Mouse (Mus musculus) fat pad, adult 2 months (tissue): ENCODE measurements around the gene Stk38l.

Source experiments
- DNase-seq: peaks from one replicate; pipeline ENCODE4 v3.0.0-alpha.2; 2011; ENCODE audit warnings: low read depth, low spot score; ENCODE audit errors: extremely low read depth

Gene Stk38l

DNA sequence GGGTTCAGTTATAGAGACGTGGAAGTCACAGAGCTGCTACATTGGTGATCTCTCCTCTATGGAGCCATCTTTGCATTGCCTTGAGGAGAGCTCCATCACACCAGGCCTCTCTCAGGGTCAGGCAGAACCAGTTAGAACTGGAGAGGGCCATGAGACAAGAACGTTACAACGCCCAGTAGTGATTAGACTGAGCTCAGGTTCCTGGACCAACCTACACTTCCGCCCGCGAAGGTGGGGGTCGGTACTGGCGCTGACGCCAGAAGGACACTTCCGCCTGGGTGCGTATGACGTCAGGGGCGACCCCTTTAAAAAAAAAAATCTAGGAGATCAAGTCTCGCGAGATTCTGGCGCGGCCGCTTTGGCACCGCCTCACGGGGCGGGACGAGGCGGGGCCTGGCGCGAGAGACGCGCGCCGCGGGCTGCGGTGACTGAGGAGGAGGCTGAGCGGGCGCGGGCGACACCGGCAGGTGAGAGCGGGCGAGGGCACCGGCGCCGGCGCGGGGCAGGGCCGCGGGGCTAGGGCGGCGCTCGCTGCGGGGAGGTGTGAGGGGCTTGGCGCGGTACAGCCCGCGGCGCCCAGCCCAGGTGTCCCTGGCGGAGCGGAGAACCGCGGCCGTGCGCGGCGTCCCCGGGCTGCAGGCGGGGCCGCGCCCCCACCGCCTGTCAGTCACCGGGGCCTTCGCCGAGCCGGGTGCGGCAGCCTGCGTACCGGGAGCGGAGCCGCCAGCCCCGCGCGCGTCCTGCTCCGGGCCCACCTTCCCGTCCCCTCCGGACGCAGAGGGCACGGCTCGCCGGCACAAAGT is at the start of gene Stk38l:
Stk38l (plus strand) TSS at position 415 of the 803 bp plus-strand sequence.
- no peak for DNase-seq

DNA sequence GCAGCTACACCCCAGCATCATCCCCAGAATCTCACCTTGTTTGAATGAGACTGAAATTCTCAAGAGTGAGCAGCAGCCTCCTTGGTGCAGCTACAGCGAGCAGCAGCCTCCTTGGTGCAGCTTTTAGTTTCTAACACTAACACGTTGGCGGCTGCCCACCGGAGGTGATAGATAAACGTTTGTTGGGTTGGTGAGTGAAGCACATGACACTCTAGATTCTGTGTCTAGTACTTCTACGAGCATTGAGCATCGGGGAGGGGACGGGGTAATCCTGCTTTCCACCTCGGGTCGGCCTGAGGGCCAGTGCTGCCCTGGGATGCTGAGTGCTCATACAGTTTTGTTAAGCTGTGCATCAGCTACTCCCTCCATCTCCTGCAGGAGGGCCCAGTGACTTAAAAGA is 47.9 kb upstream of the Stk38l start:
- no peak for DNase-seq

DNA sequence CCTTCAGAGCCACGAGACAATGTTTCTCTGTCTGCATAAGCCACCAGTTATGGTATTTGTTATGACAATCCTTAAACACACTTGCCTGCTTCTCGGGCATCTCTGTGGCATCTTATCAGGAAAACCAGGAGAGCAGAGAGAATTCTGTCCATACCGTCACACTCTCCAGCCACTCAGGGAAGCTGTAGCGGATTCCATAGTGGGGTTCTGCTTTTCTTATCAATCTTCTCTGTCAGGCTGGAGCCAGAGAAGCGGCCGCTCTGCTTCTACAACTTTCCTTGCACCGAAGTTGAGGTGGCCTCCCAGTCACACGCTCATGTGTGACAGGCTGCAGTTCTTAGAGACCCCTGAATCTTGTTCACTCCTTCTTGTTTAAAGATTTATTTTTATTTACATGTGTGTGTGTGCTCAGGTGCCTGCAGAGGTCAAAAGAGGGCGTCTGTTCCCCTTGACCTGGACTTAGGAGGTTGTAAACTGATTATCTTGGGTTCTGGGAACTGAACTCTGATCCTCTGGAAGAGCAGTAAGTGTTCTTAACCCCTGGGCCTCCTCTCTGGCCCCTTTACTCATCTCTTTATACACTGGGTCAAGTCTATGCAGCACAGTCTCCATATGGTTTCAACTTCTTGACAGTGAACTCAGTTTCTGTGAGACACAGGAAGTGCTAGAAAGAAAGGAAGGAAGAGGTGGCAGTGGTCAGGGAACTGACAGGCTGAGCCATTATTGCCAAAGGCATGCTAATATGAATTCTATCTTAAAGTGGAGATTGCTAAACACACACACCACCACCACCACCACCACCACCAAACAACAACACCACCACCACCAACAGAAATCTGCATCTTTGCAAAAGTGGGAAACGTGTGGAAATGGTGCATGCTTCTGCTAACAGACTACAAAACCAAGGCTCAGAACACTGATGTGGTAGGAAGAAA is 46.4 kb upstream of the Stk38l start:
- DNase-seq = no peak

DNA sequence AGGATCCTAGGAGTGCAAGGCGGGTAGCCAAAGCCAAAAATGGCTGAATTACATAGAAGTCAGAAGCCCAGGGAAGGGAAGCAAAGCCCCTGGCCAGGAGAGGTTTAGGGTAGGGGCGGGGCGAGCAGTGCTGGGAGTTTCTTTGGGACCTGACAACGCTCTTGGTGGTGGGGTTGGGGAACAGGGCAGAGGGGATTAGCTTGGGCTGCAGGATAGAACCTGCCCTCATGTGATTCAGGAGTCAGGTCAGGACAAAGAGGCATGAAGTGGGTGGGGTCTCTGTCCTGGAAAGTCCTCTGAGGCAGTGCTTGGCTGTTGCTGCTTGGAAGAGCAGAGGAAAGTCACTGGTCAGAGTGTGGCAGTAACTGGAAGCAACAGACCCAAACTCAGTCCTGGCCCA is 40.9 kb upstream of the Stk38l start:
- no peak for DNase-seq

DNA sequence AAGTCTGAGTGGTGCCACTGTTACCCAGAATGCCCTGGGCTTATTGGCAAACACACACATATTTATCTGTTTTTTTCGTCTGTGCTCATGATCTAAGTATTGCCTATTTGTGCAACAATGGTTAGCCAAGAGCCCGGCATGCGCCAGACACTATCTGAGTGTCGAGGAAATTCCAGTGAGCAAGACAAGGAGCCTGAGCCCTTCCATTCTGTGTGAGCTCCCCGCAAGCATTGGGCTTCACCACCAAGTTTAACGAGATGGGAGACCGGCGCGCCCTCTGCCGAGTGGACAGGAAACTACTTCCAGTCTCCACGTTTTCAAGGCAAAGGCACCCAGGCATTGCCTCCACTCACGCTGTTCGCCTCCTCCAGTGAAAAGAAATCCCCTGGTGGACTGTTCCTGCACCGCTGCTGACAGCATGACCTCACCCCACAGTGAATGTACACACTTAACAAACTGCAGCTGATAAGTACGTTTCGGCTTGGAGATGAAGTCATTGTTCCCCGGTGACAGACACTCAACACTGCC is 39.0 kb upstream of the Stk38l start:
- DNase-seq = no peak

DNA sequence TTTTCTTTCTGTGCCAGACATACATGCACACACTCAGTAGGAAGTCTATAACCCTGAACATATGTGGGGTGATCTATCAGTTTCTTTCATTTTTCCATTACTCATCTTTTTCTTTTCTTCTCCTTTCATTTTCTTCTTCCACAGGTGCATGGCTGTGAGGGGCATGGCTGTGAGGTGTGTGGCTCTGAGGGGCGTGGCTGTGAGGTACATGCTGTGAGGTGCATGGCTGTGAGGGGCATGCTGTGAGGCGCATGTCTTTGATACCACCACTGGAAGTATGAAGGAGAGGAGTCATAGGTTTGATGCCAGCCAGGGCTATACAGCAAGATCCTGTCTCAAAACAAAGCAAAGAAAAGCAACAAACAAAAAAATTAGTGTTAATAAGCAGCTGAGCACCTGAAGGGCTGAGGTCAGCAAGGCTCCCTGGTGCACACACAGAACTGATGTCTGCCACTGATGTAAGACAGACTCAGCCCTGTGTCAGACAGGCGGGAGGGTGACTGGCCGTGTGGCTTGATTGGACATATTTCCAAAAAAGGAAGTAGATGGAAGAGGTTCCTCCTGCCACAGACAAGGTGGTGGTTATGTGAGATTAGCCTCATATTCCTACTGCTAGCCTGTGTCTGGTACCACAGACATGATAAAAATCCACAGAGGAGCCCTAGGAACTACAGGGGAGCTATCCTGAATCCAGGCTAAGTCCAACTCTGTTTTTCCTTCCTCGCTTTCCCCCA is 38.2 kb upstream of the Stk38l start:
- DNase-seq = no peak

DNA sequence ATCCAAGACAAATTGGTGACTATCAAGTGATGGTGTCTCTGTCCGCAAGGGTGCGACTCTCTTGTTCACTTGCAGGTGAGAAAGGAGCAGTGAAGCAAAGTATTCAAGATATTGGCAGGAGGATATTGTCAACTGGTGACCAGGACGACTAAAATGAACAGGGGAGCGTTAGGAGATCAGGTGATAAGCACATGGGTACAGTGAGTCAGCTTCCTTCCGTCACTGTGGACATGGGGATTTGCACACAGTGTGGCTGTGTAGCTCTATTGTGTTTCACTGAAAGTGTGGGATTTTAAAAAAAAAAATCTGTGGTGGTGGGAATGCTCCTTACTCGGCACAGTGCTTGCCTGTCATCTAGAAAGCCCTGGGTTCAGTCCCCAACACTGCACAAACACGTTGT is 36.8 kb upstream of the Stk38l start:
- DNase-seq = no peak

DNA sequence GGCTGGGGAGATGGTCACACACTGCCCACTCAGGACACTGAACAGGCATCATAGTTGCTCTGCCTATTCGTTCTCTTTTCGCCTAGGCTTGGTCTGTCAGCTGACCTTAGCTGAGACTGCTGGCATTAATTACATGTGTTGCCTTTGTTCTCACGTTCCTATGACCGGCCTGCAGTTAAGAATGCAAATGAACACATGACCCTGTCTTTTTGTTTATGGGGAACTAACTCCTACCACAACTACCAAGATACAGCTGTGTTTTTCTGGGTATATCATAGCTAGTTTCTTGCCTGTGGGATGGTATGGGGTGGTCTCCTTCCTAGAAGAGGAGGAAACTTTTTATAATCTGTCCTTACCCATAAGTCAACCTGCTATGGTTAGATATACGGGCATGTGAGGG is 35.9 kb upstream of the Stk38l start:
- DNase-seq = no peak

DNA sequence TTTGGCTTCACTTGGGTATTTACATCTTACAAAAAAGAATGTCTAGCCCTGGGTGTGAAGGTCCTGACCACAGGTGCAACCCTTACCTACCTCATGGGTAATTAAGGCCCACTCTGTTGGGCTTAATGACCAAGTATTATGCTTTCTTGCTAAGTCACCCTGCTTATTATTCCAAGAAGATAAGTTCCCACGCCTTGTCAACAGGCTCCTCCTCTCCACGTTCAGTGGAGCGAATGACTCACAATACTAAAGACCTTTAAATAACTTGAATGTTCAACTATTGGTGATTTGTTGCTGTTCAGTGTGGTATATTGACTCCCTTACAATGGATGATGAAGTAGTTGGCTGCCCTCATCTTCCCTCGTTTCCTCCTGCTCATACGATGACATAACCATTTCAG is 27.0 kb upstream of the Stk38l start:
- no peak for DNase-seq

DNA sequence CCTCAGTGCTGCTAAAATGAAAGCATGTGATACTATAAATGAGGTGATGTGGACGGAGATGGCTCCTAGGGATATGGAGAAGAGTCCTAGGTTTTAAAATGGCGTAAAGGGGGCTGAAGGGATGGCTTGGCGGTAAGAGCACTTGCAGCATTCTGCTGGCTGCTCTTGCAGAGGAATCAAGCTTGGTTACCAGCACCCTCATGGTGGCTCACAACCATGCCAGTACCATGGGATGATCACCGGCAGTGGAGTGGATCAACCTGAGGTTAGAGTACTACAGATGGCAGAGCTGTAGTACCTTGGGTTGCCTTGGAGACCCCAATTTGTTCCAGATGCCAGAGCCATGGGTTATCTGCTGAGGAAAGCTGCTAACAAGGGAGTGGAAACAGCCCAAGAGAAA is 26.4 kb upstream of the Stk38l start:
- DNase-seq = no peak

DNA sequence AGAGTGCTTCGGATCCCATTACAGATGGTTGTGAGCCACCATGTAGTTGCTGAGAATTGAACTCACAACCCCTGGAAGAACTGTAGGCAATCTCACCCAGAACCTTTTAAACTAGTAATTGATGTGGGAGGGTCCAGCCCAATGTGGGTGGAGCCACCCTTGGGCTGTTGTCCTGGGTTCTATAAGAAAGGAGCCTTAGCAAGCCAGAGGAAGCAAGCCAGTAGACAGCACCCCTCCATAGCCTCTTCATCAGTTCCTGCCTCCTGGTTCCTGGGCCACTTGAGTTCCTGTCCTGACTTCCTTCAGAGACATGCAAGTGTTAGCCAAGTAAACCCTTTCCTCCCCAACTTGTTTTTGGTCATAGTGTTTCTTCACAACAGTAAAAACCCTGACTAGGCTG is 24.3 kb upstream of the Stk38l start:
- DNase-seq = no peak

DNA sequence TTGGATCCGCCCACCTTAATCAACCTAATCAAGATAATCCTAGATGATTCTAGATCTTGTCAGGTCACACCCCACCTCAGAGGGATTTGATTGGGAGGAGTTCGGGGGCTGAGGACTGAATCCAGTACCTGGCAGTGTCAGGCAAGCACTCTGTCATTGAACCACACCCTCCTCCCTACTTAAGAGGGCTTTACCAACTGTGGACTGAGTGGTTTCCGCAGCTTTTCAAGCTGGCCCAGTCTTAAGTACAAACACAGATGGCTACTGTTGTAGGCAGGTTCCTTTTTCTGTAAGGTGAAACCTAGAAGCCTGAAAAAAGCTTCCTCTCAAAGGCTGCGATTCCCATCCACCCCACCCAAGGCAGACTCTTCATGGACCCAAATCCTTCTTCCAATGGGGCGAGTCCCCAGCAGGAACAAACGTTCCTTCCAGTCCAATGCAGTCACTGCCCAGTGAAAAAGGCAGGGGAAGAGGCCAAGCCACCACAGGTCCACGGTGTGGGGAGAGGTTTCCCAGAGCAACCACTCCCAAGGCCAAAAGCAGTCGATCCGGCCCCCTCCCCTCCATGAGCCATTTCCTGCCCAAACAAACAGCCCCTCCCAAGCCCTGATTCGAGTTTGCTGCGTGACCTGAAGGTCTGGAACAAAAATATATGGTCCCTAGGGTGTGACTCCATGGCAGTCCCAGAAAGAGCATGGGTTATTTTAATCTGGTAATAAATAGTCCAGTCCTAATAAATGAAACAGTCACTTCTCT is 22.5 kb upstream of the Stk38l start:
- DNase-seq = no peak

DNA sequence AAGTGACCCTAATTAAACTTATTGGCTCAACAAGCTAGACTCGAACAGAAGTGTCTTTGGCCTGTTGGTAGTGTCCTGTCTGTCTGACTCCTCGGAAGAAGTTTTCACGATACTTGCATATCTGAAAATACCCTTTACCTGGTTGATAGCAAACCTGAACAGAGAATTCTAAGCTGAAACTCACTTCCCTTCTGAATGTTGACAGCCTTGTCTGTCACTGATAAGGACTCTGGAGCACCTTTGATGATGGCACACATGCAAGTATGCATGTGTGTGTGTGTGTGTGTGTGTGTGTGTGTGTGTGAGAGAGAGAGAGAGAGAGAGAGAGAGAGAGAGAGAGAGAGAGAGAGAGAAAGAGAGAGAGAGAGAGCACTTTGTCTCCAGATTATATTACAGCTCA is 21.4 kb upstream of the Stk38l start:
- DNase-seq = no peak

DNA sequence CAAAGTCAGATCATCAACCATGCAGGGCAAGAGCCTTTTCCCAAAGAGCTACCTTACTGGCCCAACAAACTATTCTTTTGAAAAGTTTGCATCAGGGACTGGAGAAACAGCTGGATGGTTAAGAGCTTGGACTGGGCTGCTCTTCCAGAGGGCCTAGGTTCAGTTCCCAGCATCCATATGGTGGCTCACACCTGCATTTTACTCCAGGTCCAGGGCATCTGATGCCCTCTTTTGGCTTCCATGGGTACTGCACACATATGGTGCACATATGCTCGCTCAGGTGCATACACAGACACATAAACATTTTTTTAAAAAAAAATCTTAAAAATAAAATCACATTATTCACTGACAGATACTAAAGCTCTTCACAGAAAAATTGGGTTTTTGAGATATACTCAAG is 19.2 kb upstream of the Stk38l start:
- DNase-seq = no peak

DNA sequence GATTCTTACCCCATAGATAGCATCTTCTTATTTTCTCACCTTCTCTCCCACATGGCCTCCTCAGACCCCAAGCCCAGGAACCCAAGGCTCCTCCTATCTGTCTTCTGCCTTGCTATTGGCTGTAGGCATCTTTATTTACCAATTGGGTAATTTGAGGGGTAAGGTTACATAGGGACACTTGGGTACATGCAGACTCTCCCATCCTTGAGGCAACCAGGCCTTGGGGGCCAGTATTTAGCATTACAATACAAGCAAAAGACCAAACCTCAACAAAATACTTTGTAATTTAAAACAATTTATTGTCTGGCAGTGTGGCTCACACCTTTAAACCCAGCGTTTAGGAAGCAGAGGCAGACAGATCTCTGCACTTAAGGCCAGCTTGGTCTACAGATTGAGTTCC is 5.2 kb upstream of the Stk38l start:
- DNase-seq = no peak

DNA sequence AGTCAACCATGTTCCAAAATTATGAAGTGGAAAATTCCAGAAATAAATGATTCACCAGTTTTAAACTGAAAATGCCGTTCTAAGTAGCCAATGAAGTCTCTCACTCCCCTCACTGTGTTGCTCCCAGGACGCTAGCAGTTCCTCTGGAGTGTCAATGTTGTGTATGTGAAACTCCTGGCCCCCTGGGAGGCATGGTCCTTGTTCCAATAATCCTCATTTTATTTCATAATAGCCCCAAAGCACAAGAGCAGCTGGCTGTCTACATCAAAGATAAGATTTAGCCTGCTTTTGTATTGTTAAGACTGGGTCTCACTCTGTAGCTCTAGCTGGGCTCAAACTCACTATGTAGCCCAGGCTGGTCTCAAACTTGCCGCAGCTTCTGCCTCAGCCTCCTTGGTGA is 990 bp upstream of the Stk38l start:
- DNase-seq = no peak

DNA sequence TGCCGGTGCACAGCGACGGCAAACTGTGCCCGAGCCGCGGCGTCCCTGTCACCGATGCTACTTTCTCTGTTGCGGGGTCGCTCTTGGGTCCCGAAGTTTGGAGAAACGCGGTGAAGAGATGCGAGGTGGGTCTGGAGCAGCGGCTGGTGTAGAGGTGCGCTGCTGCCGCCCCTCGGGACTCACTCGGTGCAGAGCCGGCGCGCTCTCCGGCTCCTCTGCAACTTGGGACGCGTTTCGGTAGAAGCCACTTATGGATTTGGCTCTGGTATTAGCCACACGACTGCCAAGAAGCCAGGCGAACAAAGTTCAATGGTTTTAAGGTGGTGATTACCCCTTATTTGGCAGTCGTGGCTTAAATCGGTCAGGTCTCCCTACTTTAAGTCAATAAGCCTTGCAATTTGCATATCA is 593 bp downstream of the Stk38l start:
- no peak for DNase-seq

DNA sequence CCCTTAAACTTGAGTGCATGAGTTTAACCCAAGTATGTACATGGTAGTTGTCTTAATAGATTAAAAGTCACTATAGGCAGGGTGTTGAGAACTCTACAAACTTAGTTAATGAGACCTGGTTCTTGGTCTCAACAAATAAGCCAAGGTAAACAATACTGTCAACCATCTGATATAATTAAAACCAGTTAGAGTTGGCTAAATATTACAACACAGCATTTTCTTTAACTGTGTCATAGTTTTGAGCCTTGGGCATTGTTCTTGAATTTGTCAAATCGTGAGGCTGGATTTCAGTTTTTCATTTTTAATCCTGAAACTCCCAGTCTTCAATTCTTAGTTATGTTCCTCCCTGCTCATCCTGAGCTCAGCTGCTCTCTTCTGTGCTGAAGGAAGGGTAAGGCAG is 6.2 kb downstream of the Stk38l start:
- DNase-seq = peak; percentile 66

DNA sequence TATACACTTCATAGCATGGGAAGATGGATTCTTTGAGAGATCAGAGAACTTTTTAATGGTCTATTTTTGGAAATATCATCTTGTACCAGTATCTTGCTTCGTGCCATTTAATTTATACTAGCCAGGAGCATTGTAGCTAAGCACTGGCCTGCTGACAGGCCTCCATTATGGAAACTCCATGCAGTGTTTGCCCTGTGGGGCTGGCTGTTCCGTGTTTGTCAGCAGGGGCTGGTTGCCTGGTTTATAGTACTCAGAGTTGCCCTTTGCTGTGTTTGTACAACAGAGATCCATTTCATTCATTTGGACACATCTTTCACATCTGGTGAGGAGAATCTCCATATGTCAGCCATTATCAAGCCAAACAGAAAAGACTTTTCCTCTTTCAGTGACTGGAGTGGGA is 6.9 kb downstream of the Stk38l start:
- DNase-seq = no peak

DNA sequence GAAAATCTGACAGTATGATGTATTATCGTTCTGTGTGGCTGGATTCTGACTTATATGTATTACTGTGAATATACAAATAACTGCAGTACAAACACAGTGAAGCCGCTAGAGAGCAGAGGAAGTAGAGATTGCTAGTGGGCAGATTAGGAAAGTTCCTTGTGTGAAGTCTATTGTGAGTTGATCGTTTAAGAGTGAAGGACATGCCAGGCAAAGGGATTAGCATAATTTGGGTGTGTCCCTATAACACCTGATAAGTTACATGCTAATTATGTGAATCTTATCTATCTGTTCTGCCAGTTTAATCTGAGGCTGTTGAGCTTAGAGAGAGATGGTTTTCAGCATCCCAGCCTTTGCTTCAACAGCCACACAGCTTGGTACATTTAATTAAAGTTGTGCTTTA is 7.4 kb downstream of the Stk38l start:
- no peak for DNase-seq

DNA sequence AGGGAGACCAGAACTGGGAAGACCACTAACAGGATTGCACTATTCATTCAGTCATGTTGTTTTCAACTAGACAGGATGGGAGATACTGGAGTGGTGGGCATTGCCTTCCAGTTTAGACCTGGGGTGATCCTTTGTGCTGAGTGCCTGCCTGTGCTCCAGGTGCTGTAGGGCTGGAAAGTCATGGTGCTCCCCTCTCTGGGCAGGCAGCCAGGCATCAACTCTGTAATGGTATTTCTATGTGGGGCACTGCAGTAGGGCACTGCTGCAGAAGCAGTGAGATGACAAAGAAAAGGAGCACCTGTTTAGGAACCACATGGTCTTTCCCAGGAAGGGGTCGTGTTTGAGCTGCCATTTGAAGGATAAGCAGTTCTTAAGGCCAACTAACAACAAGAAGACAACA is 7.9 kb downstream of the Stk38l start:
- no peak for DNase-seq
